Mouse (Mus musculus) heart, adult 2 months (tissue): Measurements from ENCODE around the gene Odf2l.

ENCODE experiments used
- CTCF ChIP-seq: fragments of 200-600 bp; IDR thresholded peaks from 2 replicates; pipeline ENCODE4 v1.8.1; 2022; ENCODE audit warnings: antibody characterized with exemption, mild to moderate bottlenecking, moderate library complexity
- POLR2A ChIP-seq: fragments of 200-500 bp; IDR thresholded peaks from 2 replicates; pipeline ENCODE4 v1.6.1; 2011; ENCODE audit warnings: mild to moderate bottlenecking, low read depth, low read length, control low read depth; ENCODE audit not compliant: insufficient read depth

DNA sequence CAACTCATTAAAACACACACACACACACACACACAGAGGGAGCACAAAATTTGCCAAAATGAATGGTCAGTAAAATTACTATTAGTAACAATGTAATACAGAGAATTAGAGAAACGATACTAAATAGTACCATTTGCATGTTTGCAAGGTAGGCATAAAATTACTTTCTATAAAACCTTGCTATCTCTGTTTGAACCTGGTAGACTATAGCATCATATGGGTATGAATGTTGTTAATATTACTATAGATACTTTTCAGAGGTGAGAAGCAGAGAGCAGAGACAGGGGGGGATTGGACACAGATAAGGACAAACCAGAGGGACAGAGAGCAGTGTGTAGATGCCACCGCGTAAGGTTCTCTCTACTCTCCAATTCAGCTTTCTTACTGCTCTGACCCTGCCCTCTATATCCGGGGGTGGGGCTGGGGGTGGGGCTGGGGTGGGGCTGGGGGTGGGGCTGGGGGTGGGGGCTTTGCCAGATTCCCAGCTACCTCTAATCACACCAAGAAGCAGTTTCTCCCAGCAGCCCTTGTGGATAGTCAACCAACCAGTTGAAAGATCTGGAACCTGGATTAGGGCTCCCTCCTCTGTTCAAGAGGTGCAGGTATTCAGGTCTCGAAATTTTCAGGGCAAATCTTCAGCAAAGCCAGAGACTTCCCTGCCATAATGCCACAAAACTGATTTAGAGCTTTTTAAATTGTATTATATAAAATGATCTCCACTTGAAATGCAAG is 12.4 kb upstream of the Odf2l start:
- TF ChIP-seq CTCF = peak; percentile 50
- TF ChIP-seq POLR2A = no peak
